ENCODE assay signal across 21 mouse cellular contexts in genomic region chr4:63342491-63342890, GRCm38 (mm10). TPM values are rescaled to one million over a fixed set of nuclear protein-coding genes. Genes with fewer than 3 reads are reported as not detected.
"Had no signal": no experiment of that assay in that cellular context is flagged by ENCODE, and none has a peak within 500 bp of the region (broad histone marks: within the 10 kb centered on the region; RNA-seq: fewer than 3 reads in every experiment).

No protein-coding gene starts in this region.

- H3K36me3 ChIP-seq: kidney, embryonic 15.5 days; limb, embryonic 10.5 days; liver, embryonic 12.5 days; lung, embryonic 15.5 days; midbrain, embryonic 15.5 days; neural tube, embryonic 13.5 days had no signal

- ATAC-seq: liver, embryonic 12.5 days had no signal

- H3K27me3 ChIP-seq: kidney, embryonic 15.5 days; liver, embryonic 12.5 days; lung, embryonic 15.5 days; midbrain, embryonic 15.5 days; neural tube, embryonic 13.5 days had no signal

- H3K27ac ChIP-seq: kidney, embryonic 15.5 days; left cerebral cortex, adult 2 months; limb, embryonic 10.5 days; liver, embryonic 12.5 days; lung, embryonic 15.5 days; midbrain, embryonic 15.5 days; neural tube, embryonic 13.5 days had no signal

- H3K9ac ChIP-seq: kidney, embryonic 15.5 days; liver, embryonic 12.5 days; lung, embryonic 15.5 days; midbrain, embryonic 15.5 days; neural tube, embryonic 13.5 days had no signal

- H3K4me1 ChIP-seq: kidney, embryonic 15.5 days; liver, embryonic 12.5 days; lung, embryonic 15.5 days; megakaryocyte, embryonic 14.5 days; midbrain, embryonic 15.5 days; neural tube, embryonic 13.5 days had no signal

- DNase-seq: kidney, adult 2 months; kidney, postnatal 14 days; lung, postnatal 36 days; right cerebral cortex, postnatal 14 days; thymus, postnatal 4 days had no signal

- H3K9me3 ChIP-seq: kidney, embryonic 15.5 days; limb, embryonic 10.5 days; liver, embryonic 12.5 days; lung, embryonic 15.5 days; megakaryocyte, embryonic 14.5 days; midbrain, embryonic 15.5 days; neural tube, embryonic 13.5 days had no signal

- H3K4me3 ChIP-seq: kidney, embryonic 15.5 days; left cerebral cortex, adult 2 months; limb, embryonic 10.5 days; liver, embryonic 12.5 days; lung, embryonic 15.5 days; megakaryocyte, embryonic 14.5 days; midbrain, embryonic 15.5 days; neural tube, embryonic 13.5 days had no signal

- H3K4me2 ChIP-seq: kidney, embryonic 15.5 days; liver, embryonic 12.5 days; lung, embryonic 15.5 days; midbrain, embryonic 11.5 days; midbrain, embryonic 15.5 days; neural tube, embryonic 13.5 days had no signal

RNA-seq across cellular contexts. Expression of gene Orm1, which starts 1.9 kb away (rescaled TPM):
- total RNA-seq: layer of hippocampus, adult 8-10 months; layer of hippocampus, postnatal 25 days; left cerebral cortex, adult 2 months; left cerebral cortex, postnatal 14 days had no signal
- polyA plus RNA-seq: kidney, embryonic 15.5 days; limb, embryonic 10.5 days; liver, embryonic 12.5 days; lung, embryonic 15.5 days; midbrain, embryonic 11.5 days; midbrain, embryonic 15.5 days; neural tube, embryonic 13.5 days; small intestine, adult 2 months had no signal

RNA-seq across cellular contexts. Expression of gene Orm3, which starts 13.5 kb away (rescaled TPM):
- total RNA-seq: layer of hippocampus, adult 8-10 months; layer of hippocampus, postnatal 25 days; left cerebral cortex, adult 2 months; left cerebral cortex, postnatal 14 days had no signal
- polyA plus RNA-seq: kidney, embryonic 15.5 days; limb, embryonic 10.5 days; limb, embryonic 14.5 days; liver, embryonic 12.5 days; liver, embryonic 16.5 days; lung, embryonic 15.5 days; midbrain, embryonic 11.5 days; midbrain, embryonic 15.5 days; neural tube, embryonic 13.5 days; small intestine, adult 2 months; stomach, embryonic 16.5 days had no signal

RNA-seq across cellular contexts. Expression of gene Orm2, which starts 19.8 kb away (rescaled TPM):
- total RNA-seq: layer of hippocampus, adult 8-10 months; layer of hippocampus, postnatal 25 days; left cerebral cortex, adult 2 months; left cerebral cortex, postnatal 14 days had no signal
- polyA plus RNA-seq: kidney, adult 2 months; kidney, embryonic 15.5 days; limb, embryonic 10.5 days; limb, embryonic 14.5 days; liver, embryonic 12.5 days; liver, embryonic 16.5 days; lung, embryonic 15.5 days; midbrain, embryonic 11.5 days; midbrain, embryonic 15.5 days; neural tube, embryonic 13.5 days; small intestine, adult 2 months; stomach, embryonic 16.5 days had no signal
